Mouse (Mus musculus) heart, embryonic 10.5 days (tissue): Measurements from ENCODE around the gene Trip10. TPM values are rescaled to one million over a fixed set of nuclear protein-coding genes. Genes with fewer than 3 reads are reported as not detected.
A peak's percentile ranks its signal among the peaks of the same experiment; 100 is the strongest.
"Not testable (repeated sequence)": the region's sequence is repeated elsewhere in the genome, so short reads cannot be mapped to it uniquely, and the experiment has no call there.

Experiments
- DNase-seq: peaks from one replicate; pipeline ENCODE4 v3.0.0-alpha.2; 2017; ENCODE audit warnings: low spot score
- H3K27ac ChIP-seq: fragments of 300-500 bp; sonication (generic); 2 replicates; pipeline ENCODE4 v1.5.1; 2016; ENCODE audit warnings: mild to moderate bottlenecking
- H3K27me3 ChIP-seq: fragments of 300-500 bp; sonication (generic); 2 replicates; pipeline ENCODE4 v1.6.1; 2016; ENCODE audit warnings: mild to moderate bottlenecking; ENCODE audit not compliant: poor library complexity, insufficient read depth, severe bottlenecking
- H3K36me3 ChIP-seq: fragments of 300-500 bp; sonication (generic); 2 replicates; pipeline ENCODE4 v1.6.1; 2016; ENCODE audit warnings: mild to moderate bottlenecking, moderate library complexity
- H3K4me1 ChIP-seq: fragments of 300-500 bp; sonication (generic); 2 replicates; pipeline ENCODE4 v1.6.1; 2016; ENCODE audit warnings: mild to moderate bottlenecking
- H3K4me3 ChIP-seq: fragments of 300-500 bp; sonication (generic); 2 replicates; pipeline ENCODE4 v1.5.1; 2016; ENCODE audit warnings: mild to moderate bottlenecking, moderate library complexity
- H3K9me3 ChIP-seq: fragments of 300-500 bp; sonication (generic); 2 replicates; pipeline ENCODE4 v1.6.1; 2016; ENCODE audit warnings: mild to moderate bottlenecking, moderate library complexity
- WGBS: fragments of 180-500 bp; shearing (Covaris S2); methylation state at CpG from one replicate; pipeline ENCODE4 v1.1.7; 2016; 5-methylcytosine and 5-hydroxymethylcytosine counted together
- polyA plus RNA-seq: library from polyadenylated mRNA; unstranded; fragments of >200 nt; fragmentation: Nextera tagmentation; extraction: Ambion mirVana; gene quantifications from 2 replicates; pipeline ENCODE4 v1.2.1, GENCODE M21; 2016

Trip10 gene
- polyA plus RNA-seq, 1 experiment from 2014 or later: 46.8 TPM

- peaks cover 63% of the 10 kb centered on the region for H3K27me3 ChIP-seq
- H3K4me1 ChIP-seq: peaks cover 16% of the 10 kb centered on the region
- WGBS: 0% methylated on average over 20 of the region's 20 CpGs
- H3K36me3 ChIP-seq: no peaks in the 10 kb centered on the region
- peak; percentile 84 for DNase-seq
- H3K27ac ChIP-seq: peak overlapping the region; percentile 52; the same call in 1 of the 2 replicates
- H3K9me3 ChIP-seq: no peaks in the 10 kb centered on the region
- peak overlapping the region; percentile 61 for H3K4me3 ChIP-seq
Observed at GRCm38 (mm10) chr17:57276634-57277121, 27.4 kb downstream of the Trip10 start.

GRCm38 (mm10) chr17:57277598-57278261 is 28.5 kb downstream of the Trip10 start:
- H3K36me3 ChIP-seq, DNase-seq, H3K4me3 ChIP-seq, H3K9me3 ChIP-seq, H3K27ac ChIP-seq: not testable (repeated sequence)
- 75% methylated on average over 5 of the region's 5 CpGs for WGBS
- H3K27me3 ChIP-seq: peaks cover 54% of the 10 kb centered on the region
- H3K4me1 ChIP-seq: peaks cover 16% of the 10 kb centered on the region

GRCm38 (mm10) chr17:57278537-57278936 is 29.3 kb downstream of the Trip10 start:
- no peak overlapping the region for H3K27ac ChIP-seq
- no peak overlapping the region for H3K4me3 ChIP-seq
- WGBS: 71% methylated on average over 2 of the region's 2 CpGs
- no peak for DNase-seq
- peaks cover 51% of the 10 kb centered on the region for H3K27me3 ChIP-seq
- H3K36me3 ChIP-seq: no peaks in the 10 kb centered on the region
- H3K4me1 ChIP-seq: peaks cover 16% of the 10 kb centered on the region
- H3K9me3 ChIP-seq: no peaks in the 10 kb centered on the region

- no peaks in the 10 kb centered on the region for H3K36me3 ChIP-seq
- no peak for DNase-seq
- no peak within 1 kb of the TSS for H3K4me3 ChIP-seq
- H3K27ac ChIP-seq: no peak within 1 kb of the TSS
- WGBS: 44% methylated on average over 26 of the region's 26 CpGs
- no peaks in the 10 kb centered on the region for H3K9me3 ChIP-seq
- H3K4me1 ChIP-seq: peaks cover 16% of the 10 kb centered on the region
- H3K27me3 ChIP-seq: peaks cover 46% of the 10 kb centered on the region
Observed at GRCm38 (mm10) chr17:57278943-57279590, 29.8 kb downstream of the Trip10 start, which contains the start of gene Vav1. Gene Vav1, plus strand, starts transcription at chr17:57279100.

- no peak for DNase-seq
- H3K36me3 ChIP-seq: no peaks in the 10 kb centered on the region
- no peak overlapping the region for H3K4me3 ChIP-seq
- WGBS: 54% methylated on average over 9 of the region's 9 CpGs
- H3K27ac ChIP-seq: no peak overlapping the region
- peaks cover 41% of the 10 kb centered on the region for H3K27me3 ChIP-seq
- H3K9me3 ChIP-seq: no peaks in the 10 kb centered on the region
- H3K4me1 ChIP-seq: peaks cover 16% of the 10 kb centered on the region
Observed at GRCm38 (mm10) chr17:57279591-57280224, 30.5 kb downstream of the Trip10 start.

GRCm38 (mm10) chr17:57280411-57280810 is 31.2 kb downstream of the Trip10 start:
- Histone ChIP-seq H3K27ac (no peak overlapping the region), H3K36me3 (no peaks in the 10 kb centered on the region), H3K9me3 (no peaks in the 10 kb centered on the region), H3K4me3 (no peak overlapping the region), H3K27me3 (peaks cover 34% of the 10 kb centered on the region), H3K4me1 (peaks cover 10% of the 10 kb centered on the region)
- no peak for DNase-seq
- 68% methylated on average over 3 of the region's 3 CpGs for WGBS

GRCm38 (mm10) chr17:57283906-57284305 is 34.7 kb downstream of the Trip10 start:
- H3K36me3 ChIP-seq: no peaks in the 10 kb centered on the region
- no peak for DNase-seq
- H3K27ac ChIP-seq: no peak overlapping the region
- H3K9me3 ChIP-seq: no peaks in the 10 kb centered on the region
- WGBS: 72% methylated on average over 5 of the region's 5 CpGs
- H3K4me3 ChIP-seq: no peak overlapping the region
- peaks cover 15% of the 10 kb centered on the region for H3K27me3 ChIP-seq
- no peaks in the 10 kb centered on the region for H3K4me1 ChIP-seq

GRCm38 (mm10) chr17:57285077-57285476 is 35.8 kb downstream of the Trip10 start:
- DNase-seq: no peak
- Histone ChIP-seq H3K9me3 (no peaks in the 10 kb centered on the region), H3K4me1 (no peaks in the 10 kb centered on the region), H3K36me3 (no peaks in the 10 kb centered on the region), H3K27ac (no peak overlapping the region), H3K4me3 (no peak overlapping the region), H3K27me3 (peaks cover 5% of the 10 kb centered on the region)
- WGBS: 76% methylated on average over 2 of the region's 2 CpGs

GRCm38 (mm10) chr17:57286718-57287355 is 37.6 kb downstream of the Trip10 start:
- H3K36me3 ChIP-seq: no peaks in the 10 kb centered on the region
- no peak overlapping the region for H3K4me3 ChIP-seq
- no peaks in the 10 kb centered on the region for H3K27me3 ChIP-seq
- H3K4me1 ChIP-seq: no peaks in the 10 kb centered on the region
- no peak for DNase-seq
- WGBS: 71% methylated on average over 8 of the region's 8 CpGs
- no peaks in the 10 kb centered on the region for H3K9me3 ChIP-seq
- no peak overlapping the region for H3K27ac ChIP-seq

GRCm38 (mm10) chr17:57289252-57289651 is 40.0 kb downstream of the Trip10 start:
- H3K36me3 ChIP-seq: no peaks in the 10 kb centered on the region
- DNase-seq: no peak
- WGBS: 75% methylated on average over 5 of the region's 5 CpGs
- no peaks in the 10 kb centered on the region for H3K9me3 ChIP-seq
- H3K27me3 ChIP-seq: no peaks in the 10 kb centered on the region
- no peak overlapping the region for H3K4me3 ChIP-seq
- H3K4me1 ChIP-seq: no peaks in the 10 kb centered on the region
- no peak overlapping the region for H3K27ac ChIP-seq

- no peaks in the 10 kb centered on the region; the same call in 1 of the 2 replicates for H3K9me3 ChIP-seq
- H3K4me3 ChIP-seq: no peak overlapping the region
- peak overlapping the region; percentile 4; the same call in 1 of the 2 replicates for H3K27ac ChIP-seq
- H3K4me1 ChIP-seq: peaks cover 6% of the 10 kb centered on the region; the same call in 1 of the 2 replicates
- no peaks in the 10 kb centered on the region for H3K36me3 ChIP-seq
- 65% methylated on average over 9 of the region's 9 CpGs for WGBS
- DNase-seq: peak; percentile 78
- H3K27me3 ChIP-seq: no peaks in the 10 kb centered on the region
Observed at GRCm38 (mm10) chr17:57290001-57290670, 40.9 kb downstream of the Trip10 start.

- DNase-seq: no peak
- H3K27ac ChIP-seq: peak overlapping the region; percentile 4; the same call in 1 of the 2 replicates
- H3K4me3 ChIP-seq: no peak overlapping the region
- no peaks in the 10 kb centered on the region for H3K36me3 ChIP-seq
- H3K4me1 ChIP-seq: peaks cover 7% of the 10 kb centered on the region; the same call in 1 of the 2 replicates
- WGBS: 54% methylated on average over 7 of the region's 7 CpGs
- H3K27me3 ChIP-seq: no peaks in the 10 kb centered on the region
- no peaks in the 10 kb centered on the region; the same call in 1 of the 2 replicates for H3K9me3 ChIP-seq
Observed at GRCm38 (mm10) chr17:57290671-57291055, 41.4 kb downstream of the Trip10 start.
